Mouse (Mus musculus): ENCODE data around the gene Fndc5. TPM values are rescaled to one million over a fixed set of nuclear protein-coding genes. Genes with fewer than 3 reads are reported as not detected.

The Fndc5 gene
- polyA plus RNA-seq, 3 experiments from 2014 or later, result 0.28 to 0.50 (median 0.40) TPM

DNA sequence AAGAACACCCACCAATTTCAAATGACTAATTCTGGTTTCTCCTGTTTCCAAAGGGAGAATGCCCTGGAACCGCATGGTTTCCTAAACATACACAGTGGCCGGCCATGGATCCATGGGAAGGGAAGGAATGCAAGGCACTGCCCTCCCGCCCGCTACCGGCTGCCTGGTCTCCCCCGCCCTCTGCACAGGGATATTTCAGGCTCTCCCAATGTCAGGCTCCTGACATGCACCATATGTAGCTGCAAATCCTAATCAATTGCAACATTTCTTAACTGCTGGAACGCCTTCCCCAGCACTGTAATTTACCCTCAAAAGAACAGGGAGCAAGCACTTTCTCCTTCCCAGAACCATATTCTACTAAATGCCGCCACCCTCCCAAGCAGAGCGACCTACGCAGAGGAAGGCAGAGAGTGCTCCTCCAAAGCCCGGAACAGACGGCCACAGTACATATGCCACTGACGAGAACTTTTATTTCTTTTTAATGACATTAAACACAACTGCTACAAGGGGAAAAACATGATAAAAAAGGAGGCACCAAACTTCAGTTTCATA is 10.8 kb downstream of the Fndc5 start:
- ATAC-seq, result no peak

DNA sequence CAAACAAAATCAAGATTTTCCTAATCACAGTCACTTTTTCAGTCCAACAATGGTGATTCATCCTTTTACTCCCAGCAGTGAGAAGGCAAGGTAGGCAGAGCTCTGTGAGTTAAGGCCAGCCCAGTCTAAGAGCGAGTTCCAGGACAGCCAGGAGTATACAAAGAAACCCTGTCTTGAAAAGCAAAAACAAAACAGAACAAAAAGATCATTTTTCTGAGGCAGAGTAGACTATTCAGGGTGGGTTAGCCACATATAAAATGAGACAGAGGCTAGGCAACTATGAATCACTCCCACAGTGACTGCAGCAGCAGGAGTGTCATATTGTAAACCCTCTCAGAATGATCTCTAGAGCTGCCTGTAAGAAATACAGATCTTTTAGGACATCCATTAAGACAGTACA is 12.5 kb downstream of the Fndc5 start:
- no peak for ATAC-seq

DNA sequence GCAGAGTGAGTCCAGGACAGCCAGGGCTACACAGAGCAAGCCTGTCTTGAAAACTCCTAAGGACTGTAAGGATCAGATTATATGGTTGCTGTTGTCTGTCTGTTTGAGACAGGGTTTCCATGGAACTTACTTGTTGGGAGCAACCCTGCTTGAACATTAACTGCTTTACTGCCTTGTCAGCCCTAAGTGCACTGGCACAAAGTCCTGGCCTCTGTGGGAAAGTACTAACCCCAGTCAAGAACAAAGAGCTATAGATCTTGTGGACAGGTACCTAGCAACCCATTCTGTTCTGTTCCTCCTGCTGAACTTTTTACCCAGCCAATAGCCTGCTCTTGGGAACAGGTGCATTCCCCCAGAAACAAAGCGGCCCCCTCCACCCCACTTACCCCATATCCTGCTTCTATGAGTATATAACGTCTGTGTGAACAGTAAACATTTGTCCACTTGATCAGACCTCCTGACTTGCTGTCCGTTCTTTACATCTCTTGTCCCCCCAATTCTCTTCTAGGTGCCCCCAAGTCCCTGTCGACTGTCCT is 14.5 kb downstream of the Fndc5 start:
- no peak for ATAC-seq

- no peak for ATAC-seq
Measured at GRCm38 (mm10) chr4:129157541-129157940, 20.7 kb downstream of the Fndc5 start.

GRCm38 (mm10) chr4:129158549-129158948 is 21.8 kb downstream of the Fndc5 start:
- ATAC-seq, result no peak

GRCm38 (mm10) chr4:129161076-129161475 is 24.3 kb downstream of the Fndc5 start:
- no peak for ATAC-seq

GRCm38 (mm10) chr4:129161581-129162255 is 24.9 kb downstream of the Fndc5 start:
- ATAC-seq, result no peak

DNA sequence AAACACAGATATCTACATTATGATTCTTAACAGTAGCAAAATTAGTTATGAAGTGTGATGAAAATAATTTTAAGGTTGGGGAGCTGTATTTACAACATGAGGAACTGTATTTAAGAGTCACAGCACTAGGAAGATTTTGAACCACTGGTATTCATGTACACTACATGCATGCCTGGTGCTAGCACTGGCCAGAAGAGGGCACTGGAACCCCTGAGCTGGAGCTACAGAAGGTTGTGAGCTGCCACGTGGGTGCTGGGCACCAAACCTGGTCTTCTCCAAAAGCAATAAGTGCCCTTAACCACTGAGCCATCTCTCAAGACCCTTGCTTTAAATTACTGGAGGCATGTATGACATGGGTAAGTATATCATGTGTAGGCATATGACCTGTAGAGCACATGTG is 35.7 kb downstream of the Fndc5 start:
- ATAC-seq, result no peak

DNA sequence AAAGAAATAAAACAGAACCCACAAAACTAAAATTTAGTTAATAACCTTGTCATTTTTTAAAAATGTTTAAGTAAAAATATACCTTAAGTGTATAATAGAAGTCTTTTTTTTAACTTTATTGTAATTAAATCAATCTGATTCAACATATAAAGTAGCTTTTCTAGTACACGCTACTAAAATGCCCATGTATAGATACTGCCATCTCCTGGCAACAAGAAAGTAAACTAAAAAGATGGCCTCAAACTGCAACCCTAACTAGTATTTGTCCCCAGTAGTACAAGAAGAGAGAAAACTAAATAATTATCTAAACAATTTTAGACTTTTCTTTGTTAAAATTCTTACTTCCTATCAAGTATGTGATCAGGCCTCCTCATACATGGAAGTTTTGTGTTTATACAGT is 42.8 kb downstream of the Fndc5 start:
- no peak for ATAC-seq

DNA sequence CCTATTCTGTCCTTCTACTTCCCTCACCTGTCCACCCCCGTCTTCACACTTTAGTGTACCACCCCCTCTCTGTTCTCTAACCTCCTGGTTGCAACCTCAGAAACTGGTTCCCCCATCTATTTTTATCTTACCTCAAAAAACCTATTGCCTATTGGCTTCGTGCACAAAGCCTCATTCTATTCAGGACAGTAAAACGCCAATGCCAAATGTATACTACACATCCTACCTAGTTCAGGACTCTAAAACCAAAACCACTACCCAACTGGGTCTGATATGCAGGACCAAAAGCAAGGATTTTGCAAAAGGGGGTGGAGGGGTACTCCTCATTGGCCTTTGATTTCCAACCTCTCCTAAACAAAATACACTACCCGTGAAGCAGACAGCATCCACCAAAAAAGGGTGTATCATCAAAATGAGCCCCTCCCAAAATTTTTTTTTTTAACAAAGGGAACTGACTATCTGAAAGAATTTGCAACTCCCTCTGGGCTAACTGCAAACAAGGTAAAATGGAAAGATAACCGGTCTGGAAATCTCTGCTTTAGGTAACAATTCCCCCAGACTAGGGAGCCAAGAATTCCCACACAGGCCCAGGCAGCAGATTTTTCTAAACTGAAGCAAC is 51.4 kb downstream of the Fndc5 start:
- no peak for ATAC-seq

DNA sequence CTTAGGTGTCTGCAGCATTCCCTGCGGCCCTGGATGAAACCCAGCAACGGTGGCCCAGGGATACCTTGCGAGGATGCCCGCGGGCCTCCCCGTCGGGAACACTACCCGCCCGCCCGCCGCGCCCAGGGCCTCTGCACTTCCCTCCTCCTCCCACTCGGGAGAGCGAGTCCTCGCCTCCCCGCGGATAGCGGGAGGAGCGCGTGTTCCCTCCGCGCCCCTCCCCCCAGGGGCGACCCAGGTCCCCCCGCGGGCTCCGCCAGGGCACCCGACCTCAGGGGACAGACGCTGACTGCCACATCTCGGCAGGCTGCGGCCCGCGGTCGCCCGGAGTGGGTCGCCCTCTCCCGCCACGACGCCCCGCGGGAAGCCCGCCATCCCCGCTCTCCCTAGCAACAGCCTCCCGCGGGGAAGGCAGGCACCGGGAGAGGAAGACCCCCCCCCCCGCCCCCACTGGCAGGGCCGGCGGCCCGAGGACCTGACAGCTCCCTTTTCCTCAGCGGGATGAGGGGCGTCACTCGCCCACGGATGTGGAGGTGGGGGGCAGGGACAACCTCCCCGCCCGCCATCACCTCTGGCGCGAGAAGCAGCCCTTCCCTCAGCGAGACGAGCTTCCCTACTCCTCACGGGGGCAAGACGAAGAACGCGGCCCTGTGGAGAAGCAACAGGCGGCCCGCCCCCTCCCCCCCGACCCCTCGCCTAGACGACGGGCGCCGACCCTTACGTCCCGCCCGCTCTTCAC is 52.2 kb downstream of the Fndc5 start:
- no peak for ATAC-seq

DNA sequence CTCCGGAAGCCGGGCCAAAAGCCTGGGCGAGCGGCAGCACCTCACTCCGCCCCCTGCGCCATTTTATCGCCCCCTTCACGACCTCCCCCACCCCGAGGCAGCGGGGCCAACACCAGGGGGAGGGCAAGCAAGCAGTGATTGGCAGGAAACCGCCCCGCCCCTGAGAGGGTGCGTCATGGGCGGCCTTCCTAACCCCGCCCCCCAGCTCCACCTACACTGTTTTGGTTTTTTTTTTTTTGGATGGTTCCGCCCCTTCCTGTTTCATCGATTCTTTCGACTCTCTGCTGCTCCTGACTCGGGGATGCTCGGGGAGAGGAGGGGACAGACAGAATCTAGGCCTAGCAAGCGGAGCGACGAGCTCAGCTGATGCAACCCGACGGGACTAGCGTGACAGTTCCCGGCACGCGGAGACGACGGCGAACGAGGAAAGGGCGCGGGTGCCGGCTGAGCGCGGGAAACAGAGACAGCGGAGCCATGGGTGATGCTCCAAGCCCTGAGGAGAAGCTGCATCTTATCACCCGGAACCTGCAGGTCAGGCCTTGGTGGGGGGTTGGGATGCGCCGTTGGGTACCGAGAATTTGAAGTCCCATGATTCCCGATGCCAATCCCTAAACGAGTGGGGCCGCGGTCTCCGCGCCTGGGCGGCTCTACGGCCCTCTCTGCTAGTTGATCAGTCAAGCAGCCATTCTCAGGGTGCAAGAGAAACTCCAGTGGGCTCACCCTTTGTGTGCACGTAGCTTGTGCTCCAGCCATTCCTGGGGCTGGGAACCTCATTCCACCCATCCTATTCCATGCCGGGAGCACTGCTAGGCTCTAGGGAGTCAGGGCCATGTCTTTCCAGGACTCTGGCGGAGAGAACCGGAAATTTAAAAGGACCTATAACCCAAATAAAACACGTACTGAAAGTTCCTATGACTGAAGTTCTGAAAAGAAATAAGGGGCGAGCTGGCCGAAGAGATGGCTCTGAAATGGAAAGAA is 53.0 kb downstream of the Fndc5 start, which contains the start of the genes S100pbp and Yars:
S100pbp (minus strand) TSS at position 186 of the 978 bp plus-strand sequence.
Yars (plus strand) TSS at position 219 of the 978 bp plus-strand sequence.
- ATAC-seq, result peak; percentile 94

- no peak for ATAC-seq
Measured at GRCm38 (mm10) chr4:129190538-129190937, 53.7 kb downstream of the Fndc5 start.

GRCm38 (mm10) chr4:129191691-129192090 is 54.9 kb downstream of the Fndc5 start:
- no peak for ATAC-seq

Other genes with a start within 250 kb of the Fndc5 start
- under 1 TPM in 1 of 3 experiments, not detected in 2; 0.19 TPM for gene Azin2, start 174.6 kb upstream of the Fndc5 start, polyA plus RNA-seq (2017; shearing (Covaris generic))
- 100 to 1,000 TPM in 1 of 3 experiments, 10 to 100 TPM in 2; 70.4 to 117 (median 80.5) TPM for gene Ak2, start 145.0 kb upstream of the Fndc5 start, polyA plus RNA-seq (2017; shearing (Covaris generic))
- 10 to 100 TPM; 17.5 to 20.2 (median 18.3) TPM for gene Rnf19b, start 78.7 kb upstream of the Fndc5 start, polyA plus RNA-seq (2017; shearing (Covaris generic))
- not detected for gene Tmem54, start 31.5 kb upstream of the Fndc5 start, polyA plus RNA-seq (2017; shearing (Covaris generic))
- gene Hpca, start 15.0 kb upstream of the Fndc5 start, polyA plus RNA-seq (2017; shearing (Covaris generic)), result not detected
- gene S100pbp, start 52.7 kb downstream of the Fndc5 start, polyA plus RNA-seq (2017; shearing (Covaris generic)), result 10 to 100 TPM; 18.2 to 30.2 (median 23.3) TPM
- 10 to 100 TPM; 32.7 to 36.8 (median 35.7) TPM for gene Yars, start 52.8 kb downstream of the Fndc5 start, polyA plus RNA-seq (2017; shearing (Covaris generic))
- gene C77080, start 124.4 kb downstream of the Fndc5 start, polyA plus RNA-seq (2017; shearing (Covaris generic)), result under 1 TPM; 0.21 to 0.25 (median 0.24) TPM
- under 1 TPM; 0.45 to 0.49 (median 0.47) TPM for gene Sync, start 150.6 kb downstream of the Fndc5 start, polyA plus RNA-seq (2017; shearing (Covaris generic))
- gene Rbbp4, start 198.4 kb downstream of the Fndc5 start, polyA plus RNA-seq (2017; shearing (Covaris generic)), result 100 to 1,000 TPM; 289 to 492 (median 352) TPM
- 100 to 1,000 TPM; 103 to 158 (median 113) TPM for gene Zbtb8os, start 198.7 kb downstream of the Fndc5 start, polyA plus RNA-seq (2017; shearing (Covaris generic))
- 1 to 10 TPM; 3.0 to 6.6 (median 5.8) TPM for gene Zbtb8a, start 241.1 kb downstream of the Fndc5 start, polyA plus RNA-seq (2017; shearing (Covaris generic))